Mouse (Mus musculus) kidney, postnatal 0 days (tissue): ENCODE results near the gene Btk. TPM values are rescaled to one million over a fixed set of nuclear protein-coding genes. Genes with fewer than 3 reads are reported as not detected.
"Not testable (repeated sequence)": the region's sequence is repeated elsewhere in the genome, so short reads cannot be mapped to it uniquely, and the experiment has no call there.

Experiments
- ATAC-seq: fragments of 200-750 bp; cut with Nextera tagmentation; replicated peaks from 2 replicates; pipeline ENCODE4 v1.8.0; 2017; ENCODE audit warnings: low read depth, moderate number of reproducible peaks, moderate TSS enrichment, moderate library complexity; ENCODE audit not compliant: low FRiP score
- DNase-seq: peaks from one replicate; pipeline ENCODE4 v3.0.0-alpha.2; 2016; ENCODE audit warnings: low spot score
- H3K27ac ChIP-seq: fragments of 300-500 bp; sonication (generic); 2 replicates; pipeline ENCODE4 v1.5.1; 2014; ENCODE audit warnings: mild to moderate bottlenecking
- H3K27me3 ChIP-seq: fragments of 300-500 bp; sonication (generic); 2 replicates; pipeline ENCODE4 v1.6.1; 2014; ENCODE audit warnings: low read length, mixed read lengths; ENCODE audit not compliant: insufficient read depth
- H3K36me3 ChIP-seq: fragments of 300-500 bp; sonication (generic); 2 replicates; pipeline ENCODE4 v1.6.1; 2014; ENCODE audit warnings: low read length, mixed read lengths; ENCODE audit not compliant: insufficient read depth
- H3K4me1 ChIP-seq: fragments of 300-500 bp; sonication (generic); replicated peaks from 2 replicates; pipeline ENCODE4 v1.6.1; 2014; ENCODE audit warnings: antibody characterized with exemption, low read length, mixed read lengths; ENCODE audit not compliant: insufficient read depth
- H3K4me2 ChIP-seq: fragments of 300-500 bp; sonication (generic); 2 replicates; pipeline ENCODE4 v1.6.1; 2014; ENCODE audit warnings: mild to moderate bottlenecking, low read length, moderate library complexity, mixed read lengths
- H3K4me3 ChIP-seq: fragments of 300-500 bp; sonication (generic); replicated peaks from 2 replicates; pipeline ENCODE4 v1.5.1; 2014; ENCODE audit warnings: low read depth, low read length
- H3K9ac ChIP-seq: fragments of 300-500 bp; sonication (generic); 2 replicates; pipeline ENCODE4 v1.6.1; 2014; ENCODE audit warnings: low read depth, low read length
- H3K9me3 ChIP-seq: fragments of 300-500 bp; sonication (generic); replicated peaks from 2 replicates; pipeline ENCODE4 v1.6.1; 2016; ENCODE audit warnings: low read length, inconsistent platforms, mixed read lengths
- CTCF ChIP-seq: IDR thresholded peaks from 2 replicates; pipeline ENCODE4 v1.5.1; 2016; ENCODE audit warnings: antibody characterized with exemption, low read depth, mild to moderate bottlenecking, moderate library complexity
- WGBS: fragments of 180-500 bp; shearing (Covaris S2); extraction: QIAGEN DNeasy Blood & Tissue Kit; methylation state at CpG from one replicate; pipeline ENCODE4 v1.1.7; 2014; 5-methylcytosine and 5-hydroxymethylcytosine counted together
- polyA plus RNA-seq: library from polyadenylated mRNA; unstranded; fragments of >200 nt; fragmentation: Nextera tagmentation; extraction: Ambion mirVana; gene quantifications from 2 replicates; pipeline ENCODE4 v1.2.1, GENCODE M21; 2015

The Btk gene
- polyA plus RNA-seq, 1 experiment from 2014 or later: 0.79 TPM

- TF ChIP-seq CTCF: 0 out of 2 replicates have a peak, but pooled peaks have one; percentile 18
- DNase-seq (peak; percentile 22), ATAC-seq (no peak)
- H3K36me3 ChIP-seq: no peaks in the 10 kb centered on the region
- WGBS: 43% methylated on average over 12 of the region's 12 CpGs
- peak overlapping the region; percentile 54 for H3K4me3 ChIP-seq
- H3K9me3 ChIP-seq: no peaks in the 10 kb centered on the region
- peak overlapping the region; percentile 64 for H3K4me2 ChIP-seq
- H3K9ac ChIP-seq: peak overlapping the region; percentile 55; the same call in 1 of the 2 replicates
- H3K27me3 ChIP-seq: no peaks in the 10 kb centered on the region
- no peaks in the 10 kb centered on the region for H3K4me1 ChIP-seq
- 0 out of 2 replicates have a peak overlapping the region, but pooled peaks have one; percentile 54 for H3K27ac ChIP-seq
Measured at GRCm38 (mm10) chrX:134540414-134541135, 42.8 kb downstream of the Btk start.

GRCm38 (mm10) chrX:134539795-134540194, 43.6 kb downstream of the Btk start:
- H3K27me3 ChIP-seq, H3K9me3 ChIP-seq, DNase-seq, H3K4me3 ChIP-seq, H3K4me2 ChIP-seq, H3K36me3 ChIP-seq, ATAC-seq, H3K4me1 ChIP-seq, H3K9ac ChIP-seq, H3K27ac ChIP-seq: not testable (repeated sequence)
- WGBS: 85% methylated on average over 10 of the region's 10 CpGs
- TF ChIP-seq CTCF: peak; percentile 32; the same call in 1 of the 2 replicates

GRCm38 (mm10) chrX:134533346-134533745, 50.0 kb downstream of the Btk start:
- Histone ChIP-seq H3K4me1 (no peaks in the 10 kb centered on the region), H3K4me2 (no peak overlapping the region), H3K27ac (no peak overlapping the region), H3K36me3 (no peaks in the 10 kb centered on the region), H3K27me3 (no peaks in the 10 kb centered on the region), H3K9ac (no peak overlapping the region), H3K9me3 (no peaks in the 10 kb centered on the region), H3K4me3 (no peak overlapping the region)
- TF ChIP-seq CTCF: no peak
- ATAC-seq (no peak), DNase-seq (no peak)
- WGBS: 87% methylated on average over 2 of the region's 2 CpGs

GRCm38 (mm10) chrX:134525260-134525659, 58.1 kb downstream of the Btk start:
- Histone ChIP-seq H3K4me1 (no peaks in the 10 kb centered on the region), H3K36me3 (no peaks in the 10 kb centered on the region), H3K9me3 (no peaks in the 10 kb centered on the region), H3K4me3 (no peak overlapping the region), H3K27me3 (no peaks in the 10 kb centered on the region), H3K9ac (no peak overlapping the region), H3K27ac (no peak overlapping the region), H3K4me2 (no peak overlapping the region)
- WGBS: 80% methylated on average over 4 of the region's 4 CpGs
- DNase-seq (no peak), ATAC-seq (no peak)
- no peak for TF ChIP-seq CTCF

GRCm38 (mm10) chrX:134523772-134524171, 59.6 kb downstream of the Btk start:
- H3K9ac ChIP-seq: no peak overlapping the region
- H3K36me3 ChIP-seq: no peaks in the 10 kb centered on the region
- no peak overlapping the region for H3K27ac ChIP-seq
- no peak for TF ChIP-seq CTCF
- no peaks in the 10 kb centered on the region for H3K27me3 ChIP-seq
- WGBS: 63% methylated on average over 4 of the region's 4 CpGs
- DNase-seq: no peak
- H3K4me2 ChIP-seq: no peak overlapping the region
- ATAC-seq: no peak
- H3K4me3 ChIP-seq: no peak overlapping the region
- no peaks in the 10 kb centered on the region for H3K4me1 ChIP-seq
- H3K9me3 ChIP-seq: no peaks in the 10 kb centered on the region

- no peaks in the 10 kb centered on the region for H3K27me3 ChIP-seq
- H3K4me3 ChIP-seq: no peak overlapping the region
- no peak overlapping the region for H3K27ac ChIP-seq
- ATAC-seq (no peak), DNase-seq (peak; percentile 31)
- H3K9ac ChIP-seq: no peak overlapping the region
- H3K36me3 ChIP-seq: no peaks in the 10 kb centered on the region
- H3K4me2 ChIP-seq: no peak overlapping the region
- peak; percentile 63 for TF ChIP-seq CTCF
- H3K9me3 ChIP-seq: no peaks in the 10 kb centered on the region
- 35% methylated on average over 2 of the region's 2 CpGs for WGBS
- no peaks in the 10 kb centered on the region for H3K4me1 ChIP-seq
Measured at GRCm38 (mm10) chrX:134509473-134509872, 73.9 kb downstream of the Btk start.

- ATAC-seq: no peak
- 74% methylated on average over 6 of the region's 6 CpGs for WGBS
Measured at GRCm38 (mm10) chrX:134507977-134508376, 75.4 kb downstream of the Btk start.

More at GRCm38 (mm10) chrX:134507977-134508376, 75.4 kb downstream of the Btk start:
- H3K4me1 ChIP-seq: no peaks in the 10 kb centered on the region
- no peak overlapping the region for H3K9ac ChIP-seq
- no peak for TF ChIP-seq CTCF
- no peak overlapping the region for H3K27ac ChIP-seq
- no peaks in the 10 kb centered on the region for H3K36me3 ChIP-seq
- H3K4me3 ChIP-seq: no peak overlapping the region
- no peak overlapping the region for H3K4me2 ChIP-seq
- H3K9me3 ChIP-seq: no peaks in the 10 kb centered on the region
- H3K27me3 ChIP-seq: no peaks in the 10 kb centered on the region
- no peak for DNase-seq
